Mouse (Mus musculus) forebrain, embryonic 14.5 days (tissue): ENCODE data around the gene Cfap36. TPM values are rescaled to one million over a fixed set of nuclear protein-coding genes. Genes with fewer than 3 reads are reported as not detected.

ENCODE experiments used
- ATAC-seq: fragments of 200-750 bp; cut with Nextera tagmentation; 2 replicates; pipeline ENCODE4 v1.8.0; 2017; ENCODE audit warnings: mild to moderate bottlenecking, moderate library complexity
- DNase-seq: peaks from one replicate; pipeline ENCODE4 v3.0.0-alpha.2; 2015; ENCODE audit warnings: low spot score
- H3K27ac ChIP-seq: fragments of 300-500 bp; sonication (generic); 2 replicates; pipeline ENCODE4 v1.5.1; 2014; ENCODE audit warnings: low read depth, mild to moderate bottlenecking, control low read depth, low read length, moderate library complexity
- H3K27me3 ChIP-seq: fragments of 300-500 bp; sonication (generic); replicated peaks from 2 replicates; pipeline ENCODE4 v1.6.1; 2014; ENCODE audit warnings: low read length, control low read depth, mixed read lengths; ENCODE audit not compliant: control insufficient read depth, insufficient read depth
- H3K36me3 ChIP-seq: fragments of 300-500 bp; sonication (generic); 2 replicates; pipeline ENCODE4 v1.6.1; 2014; ENCODE audit warnings: low read length, control low read depth; ENCODE audit not compliant: control insufficient read depth, insufficient read depth
- H3K4me1 ChIP-seq: fragments of 300-500 bp; sonication (generic); 2 replicates; pipeline ENCODE4 v1.6.1; 2014; ENCODE audit warnings: antibody characterized with exemption, low read length, control low read depth; ENCODE audit not compliant: control insufficient read depth, insufficient read depth
- H3K4me2 ChIP-seq: fragments of 300-500 bp; sonication (generic); 2 replicates; pipeline ENCODE4 v1.6.1; 2014; ENCODE audit warnings: mild to moderate bottlenecking, control low read depth, low read length
- H3K4me3 ChIP-seq: fragments of 300-500 bp; sonication (generic); 2 replicates; pipeline ENCODE4 v1.5.1; 2014; ENCODE audit warnings: low read depth, low read length, control low read depth
- H3K9ac ChIP-seq: fragments of 300-500 bp; sonication (generic); 2 replicates; pipeline ENCODE4 v1.6.1; 2014; ENCODE audit warnings: mild to moderate bottlenecking, low read length, control low read depth, moderate library complexity
- H3K9me3 ChIP-seq: fragments of 300-500 bp; sonication (generic); replicated peaks from 2 replicates; pipeline ENCODE4 v1.6.1; 2016; ENCODE audit warnings: low read length, control low read depth, mixed read lengths; ENCODE audit not compliant: control insufficient read depth
- WGBS: fragments of 180-500 bp; shearing (Covaris S2); extraction: QIAGEN DNeasy Blood & Tissue Kit; methylation state at CpG from one replicate; pipeline ENCODE4 v1.1.7; 2014; 5-methylcytosine and 5-hydroxymethylcytosine counted together
- polyA plus RNA-seq: library from polyadenylated mRNA; unstranded; fragments of >200 nt; fragmentation: Nextera tagmentation; extraction: Ambion mirVana; gene quantifications from 2 replicates; pipeline ENCODE4 v1.2.1, GENCODE M21; 2014

Gene Cfap36
- polyA plus RNA-seq, 1 experiment from 2014 or later: 88.5 TPM

DNA sequence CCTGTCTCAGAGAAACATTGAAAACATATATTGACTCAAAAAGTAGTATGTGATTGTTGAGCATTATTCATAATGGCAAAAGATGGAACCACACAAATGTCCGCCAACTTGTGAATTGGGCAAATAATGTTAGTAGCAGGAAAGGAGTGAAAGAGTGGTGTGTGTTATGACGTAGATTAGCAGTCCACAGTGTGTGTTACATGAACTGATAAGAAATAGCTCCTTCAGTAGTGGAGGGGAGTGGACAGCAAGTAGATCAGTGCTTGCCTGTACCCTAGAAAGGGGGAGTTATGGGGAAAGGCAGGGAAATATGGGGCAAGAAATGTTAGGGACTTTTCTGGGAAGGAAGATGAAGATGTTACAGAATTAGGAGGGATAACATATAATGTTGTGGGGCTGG is 31.0 kb downstream of the Cfap36 start:
- no peak overlapping the region for H3K4me2 ChIP-seq
- no peak overlapping the region for H3K4me3 ChIP-seq
- ATAC-seq (no peak), DNase-seq (no peak)
- H3K27ac ChIP-seq: no peak overlapping the region
- H3K9ac ChIP-seq: no peak overlapping the region
- H3K36me3 ChIP-seq: peaks cover 69% of the 10 kb centered on the region
- WGBS: 91% methylated on average over 2 of the region's 2 CpGs
- H3K9me3 ChIP-seq: no peaks in the 10 kb centered on the region
- no peaks in the 10 kb centered on the region for H3K27me3 ChIP-seq
- H3K4me1 ChIP-seq: no peaks in the 10 kb centered on the region

GRCm38 (mm10) chr11:29209774-29210173 is 37.4 kb downstream of the Cfap36 start:
- 92% methylated on average over 2 of the region's 2 CpGs for WGBS
- ATAC-seq: no peak

DNA sequence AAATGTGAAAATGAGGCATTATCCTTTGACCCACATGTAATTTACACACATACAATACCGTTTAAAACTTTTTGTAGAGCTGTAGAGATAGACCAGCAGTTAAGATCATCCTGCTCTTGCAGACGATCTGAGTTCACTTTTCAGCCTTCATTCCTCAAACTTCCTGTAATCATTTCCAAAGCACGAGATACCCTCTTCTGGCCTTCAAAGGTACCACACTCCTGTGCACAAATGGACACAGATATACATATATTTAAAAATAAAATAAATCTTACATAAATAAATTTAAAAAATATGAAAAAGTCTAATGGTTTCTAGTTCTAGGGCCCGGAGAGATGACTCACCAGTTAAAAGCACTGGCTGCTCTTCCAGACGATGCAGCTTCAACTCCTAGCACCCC is 43.6 kb downstream of the Cfap36 start:
- no peak for ATAC-seq
- Histone ChIP-seq H3K9me3 (no peaks in the 10 kb centered on the region), H3K4me1 (no peaks in the 10 kb centered on the region), H3K27ac (no peak overlapping the region), H3K4me2 (no peak overlapping the region), H3K9ac (no peak overlapping the region), H3K27me3 (no peaks in the 10 kb centered on the region), H3K4me3 (no peak overlapping the region), H3K36me3 (peaks cover 35% of the 10 kb centered on the region)
- 90% methylated on average over 5 of the region's 5 CpGs for WGBS
- no peak for DNase-seq

More at GRCm38 (mm10) chr11:29209774-29210173, 37.4 kb downstream of the Cfap36 start:
- H3K27ac ChIP-seq: no peak overlapping the region
- no peak for DNase-seq
- no peaks in the 10 kb centered on the region for H3K9me3 ChIP-seq
- H3K4me2 ChIP-seq: no peak overlapping the region
- peaks cover 39% of the 10 kb centered on the region for H3K36me3 ChIP-seq
- H3K4me3 ChIP-seq: no peak overlapping the region
- H3K4me1 ChIP-seq: no peaks in the 10 kb centered on the region
- H3K9ac ChIP-seq: no peak overlapping the region
- no peaks in the 10 kb centered on the region for H3K27me3 ChIP-seq

DNA sequence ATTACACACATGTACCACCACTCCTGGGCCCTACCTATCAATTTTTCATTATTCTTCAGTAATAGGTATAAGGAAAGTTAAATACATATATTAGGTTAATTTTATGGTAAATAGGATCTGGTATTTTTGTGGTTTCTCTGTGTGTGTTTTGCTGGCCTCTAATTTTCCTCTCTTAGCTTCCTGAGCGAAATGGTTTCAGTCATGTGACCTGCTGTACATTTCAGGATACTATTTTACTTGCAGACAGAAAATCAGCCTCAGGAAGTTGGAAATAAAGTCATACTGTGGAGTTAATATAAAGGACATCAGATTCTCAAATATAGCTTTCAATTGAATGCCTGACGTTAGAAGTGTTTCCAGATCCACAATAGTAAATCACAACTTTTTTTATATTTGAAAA is 58.2 kb downstream of the Cfap36 start:
- H3K9ac ChIP-seq: no peak overlapping the region

GRCm38 (mm10) chr11:29181751-29182150 is 65.5 kb downstream of the Cfap36 start:
- Histone ChIP-seq H3K27me3 (no peaks in the 10 kb centered on the region), H3K9ac (no peak overlapping the region), H3K4me3 (no peak overlapping the region), H3K27ac (no peak overlapping the region), H3K4me1 (no peaks in the 10 kb centered on the region), H3K4me2 (no peak overlapping the region), H3K36me3 (peaks cover 33% of the 10 kb centered on the region), H3K9me3 (no peaks in the 10 kb centered on the region)
- no peak for DNase-seq
- 95% methylated on average over 5 of the region's 5 CpGs for WGBS
- ATAC-seq: no peak

More for the DNA sequence above, 58.2 kb downstream of the Cfap36 start:
- DNase-seq (no peak), ATAC-seq (no peak)
- H3K27me3 ChIP-seq: no peaks in the 10 kb centered on the region
- no peak overlapping the region for H3K4me2 ChIP-seq
- H3K36me3 ChIP-seq: peaks cover 58% of the 10 kb centered on the region
- no peaks in the 10 kb centered on the region for H3K9me3 ChIP-seq
- no peak overlapping the region for H3K4me3 ChIP-seq
- WGBS: 86% methylated on average over 2 of the region's 2 CpGs
- H3K4me1 ChIP-seq: no peaks in the 10 kb centered on the region
- no peak overlapping the region for H3K27ac ChIP-seq

DNA sequence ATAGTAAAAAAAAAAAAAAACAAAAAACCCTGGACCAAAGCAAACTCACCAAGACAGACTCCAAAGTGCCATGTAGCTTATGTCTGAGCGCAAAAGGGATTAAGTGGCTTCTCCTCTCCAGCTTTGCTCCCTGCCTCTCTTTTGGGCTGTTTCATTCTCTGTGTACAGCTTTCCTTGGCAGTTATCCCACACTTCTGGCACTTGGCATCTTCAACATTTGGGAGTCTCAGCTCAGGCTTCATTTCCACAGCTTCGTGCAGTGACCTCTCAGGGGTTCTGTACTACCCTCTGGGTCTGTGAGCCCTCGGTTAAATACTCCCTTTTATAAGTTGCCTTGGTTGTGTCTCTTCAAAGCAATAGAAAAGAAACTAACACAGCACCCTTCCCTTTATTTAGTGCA is 66.6 kb downstream of the Cfap36 start:
- Histone ChIP-seq H3K36me3 (peaks cover 22% of the 10 kb centered on the region), H3K4me2 (no peak overlapping the region), H3K27me3 (no peaks in the 10 kb centered on the region), H3K9ac (no peak overlapping the region), H3K9me3 (no peaks in the 10 kb centered on the region), H3K27ac (no peak overlapping the region), H3K4me3 (no peak overlapping the region), H3K4me1 (no peaks in the 10 kb centered on the region)
- DNase-seq (peak; percentile 81), ATAC-seq (peak; percentile 72)
- WGBS: 30% methylated on average over 3 of the region's 3 CpGs

GRCm38 (mm10) chr11:29179319-29179718 is 67.9 kb downstream of the Cfap36 start:
- no peak for ATAC-seq
- H3K4me2 ChIP-seq: no peak overlapping the region
- no peak for DNase-seq
- no peaks in the 10 kb centered on the region for H3K4me1 ChIP-seq
- H3K4me3 ChIP-seq: no peak overlapping the region
- no peaks in the 10 kb centered on the region for H3K27me3 ChIP-seq
- 89% methylated on average over 1 of the region's 1 CpGs for WGBS
- no peak overlapping the region for H3K9ac ChIP-seq
- H3K9me3 ChIP-seq: no peaks in the 10 kb centered on the region
- no peak overlapping the region for H3K27ac ChIP-seq
- H3K36me3 ChIP-seq: peaks cover 10% of the 10 kb centered on the region

GRCm38 (mm10) chr11:29173706-29174436 is 73.3 kb downstream of the Cfap36 start:
- 6% methylated on average over 13 of the region's 13 CpGs for WGBS

GRCm38 (mm10) chr11:29173125-29173631 is 74.0 kb downstream of the Cfap36 start:
- Histone ChIP-seq H3K36me3 (no peaks in the 10 kb centered on the region), H3K4me1 (peaks cover 6% of the 10 kb centered on the region), H3K4me3 (peak overlapping the region; percentile 91), H3K9ac (peak overlapping the region; percentile 94), H3K27me3 (no peaks in the 10 kb centered on the region), H3K9me3 (no peaks in the 10 kb centered on the region), H3K27ac (peak overlapping the region; percentile 95), H3K4me2 (peak overlapping the region; percentile 74)
- DNase-seq (peak; percentile 77), ATAC-seq (peak; percentile 60)
- WGBS: 1% methylated on average over 38 of the region's 38 CpGs

More at GRCm38 (mm10) chr11:29173706-29174436, 73.3 kb downstream of the Cfap36 start:
- H3K27me3 ChIP-seq: no peaks in the 10 kb centered on the region
- no peaks in the 10 kb centered on the region; the same call in 1 of the 2 replicates for H3K36me3 ChIP-seq
- H3K27ac ChIP-seq: peak overlapping the region; percentile 95
- peaks cover 6% of the 10 kb centered on the region for H3K4me1 ChIP-seq
- H3K9me3 ChIP-seq: no peaks in the 10 kb centered on the region
- H3K4me2 ChIP-seq: peak overlapping the region; percentile 74
- DNase-seq (no peak), ATAC-seq (no peak)
- peak overlapping the region; percentile 94 for H3K9ac ChIP-seq
- peak overlapping the region; percentile 91 for H3K4me3 ChIP-seq
